Mouse (Mus musculus) NIH3T3 (cell line): ENCODE measurements around the gene Tmem87b.
A peak's percentile ranks its signal among the peaks of the same experiment; 100 is the strongest.

Source experiments
- DNase-seq: peaks from one replicate; pipeline ENCODE4 v3.0.0-alpha.2; 2012; ENCODE audit warnings: low read depth

Tmem87b gene

DNA sequence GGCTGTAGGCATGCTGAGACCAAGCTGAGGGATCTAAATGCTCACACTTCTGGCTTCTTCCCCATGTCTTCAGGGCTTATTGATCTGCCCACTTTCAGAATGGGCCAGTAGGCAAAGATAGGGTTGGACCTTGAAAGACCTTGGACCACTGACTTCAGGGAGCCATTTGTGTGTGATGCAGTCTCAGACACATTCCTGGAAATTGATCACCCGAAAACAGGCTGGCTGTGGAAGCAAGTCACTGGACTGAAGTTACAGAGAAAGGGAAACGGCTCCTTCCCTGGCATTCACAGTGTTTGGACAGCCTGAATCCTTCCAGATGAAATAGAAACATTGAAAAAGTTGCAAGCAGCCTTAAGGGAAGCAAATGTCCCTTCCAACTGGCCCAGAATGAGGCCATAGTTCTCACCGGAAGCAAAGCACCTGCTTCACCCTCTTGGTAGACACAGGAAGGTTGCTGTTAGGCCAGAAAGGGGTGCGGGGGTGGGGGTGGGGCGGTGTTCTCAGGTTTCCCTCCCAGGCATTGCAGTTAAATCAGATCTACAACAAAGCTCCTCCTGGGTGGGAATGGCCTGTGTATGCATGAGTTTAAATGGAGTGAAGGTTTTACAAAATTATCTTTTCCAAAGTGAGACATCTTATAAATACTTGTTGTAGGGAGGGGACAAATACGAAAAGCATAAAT, 70.1 kb downstream of the Tmem87b start:
- DNase-seq: no peak

DNA sequence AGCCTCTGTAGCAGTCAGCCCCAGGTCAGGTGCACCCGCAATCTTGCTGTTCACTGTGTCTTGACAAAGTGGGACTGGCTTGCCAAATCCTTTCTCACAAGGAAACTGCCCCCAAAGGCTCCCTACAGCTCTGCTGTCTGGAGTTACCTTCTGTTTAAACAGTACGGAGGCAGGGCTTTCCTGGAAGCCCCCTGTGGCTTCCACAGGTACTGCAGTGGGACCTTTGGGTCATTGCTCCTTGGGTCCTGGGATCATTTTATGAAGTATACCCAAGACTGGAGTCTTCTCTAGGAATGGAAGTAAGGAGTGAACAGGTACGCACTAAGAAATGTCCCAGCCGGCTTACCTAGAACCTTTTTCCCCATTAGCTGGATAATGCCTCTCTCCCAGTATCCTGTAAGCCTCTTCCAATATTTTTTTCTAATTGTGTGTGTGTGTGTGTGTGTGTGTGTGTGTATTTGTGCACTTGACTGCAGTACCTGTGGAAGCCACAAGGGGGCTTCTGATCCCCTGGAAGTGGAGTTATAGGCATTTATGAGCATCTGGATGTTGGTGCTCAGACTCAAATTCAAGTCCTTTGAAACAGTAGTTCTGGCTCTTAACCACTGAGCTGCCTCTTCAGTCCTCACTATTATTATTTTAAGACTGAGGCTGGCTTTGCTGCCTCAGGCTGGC, 72.9 kb downstream of the Tmem87b start:
- peak; percentile 15 for DNase-seq

DNA sequence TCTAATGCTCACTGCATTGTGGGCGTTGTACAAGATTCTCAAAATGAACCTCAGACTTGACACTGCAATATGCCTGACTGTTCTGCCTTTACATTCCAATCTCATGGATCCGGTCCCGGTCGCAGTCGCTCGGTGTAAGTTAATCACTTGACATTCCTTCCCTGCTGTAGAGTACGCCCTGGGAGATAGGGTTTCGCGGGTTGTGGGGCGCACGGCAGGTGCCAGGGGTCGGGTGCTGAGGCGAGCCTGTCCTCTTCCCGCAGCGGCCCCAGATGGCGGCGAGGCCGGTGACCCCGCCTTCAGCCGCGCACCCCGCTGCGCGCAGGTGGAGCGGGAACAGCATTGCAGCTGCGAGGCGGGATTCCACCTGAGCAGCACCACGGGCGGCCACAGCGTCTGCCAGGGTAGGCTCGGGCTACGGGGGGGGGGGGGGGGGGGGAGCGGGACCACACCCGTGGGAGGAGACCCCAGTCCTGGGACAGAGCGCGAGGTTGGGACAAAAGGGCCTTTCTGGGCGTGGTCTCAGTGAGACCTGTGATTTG, 74.3 kb downstream of the Tmem87b start:
- no peak for DNase-seq

DNA sequence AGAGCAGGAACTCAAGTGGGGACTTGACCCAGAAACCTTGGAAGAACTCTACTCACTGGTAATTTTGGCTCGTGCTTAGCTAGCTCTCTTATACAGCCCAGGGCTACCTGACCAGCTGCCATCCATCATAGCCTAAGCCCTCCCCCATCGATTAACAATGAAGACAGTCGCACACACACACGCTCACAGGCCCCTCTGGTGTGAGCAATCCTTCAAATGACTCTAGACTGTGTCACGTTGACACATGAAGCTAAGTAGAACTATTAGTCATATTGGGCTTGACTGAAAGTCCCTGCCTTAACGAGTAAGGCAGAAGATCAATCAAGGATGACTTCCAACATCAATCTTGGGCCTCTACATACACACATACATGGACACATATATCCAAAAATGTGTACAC, 84.9 kb downstream of the Tmem87b start:
- DNase-seq: no peak

DNA sequence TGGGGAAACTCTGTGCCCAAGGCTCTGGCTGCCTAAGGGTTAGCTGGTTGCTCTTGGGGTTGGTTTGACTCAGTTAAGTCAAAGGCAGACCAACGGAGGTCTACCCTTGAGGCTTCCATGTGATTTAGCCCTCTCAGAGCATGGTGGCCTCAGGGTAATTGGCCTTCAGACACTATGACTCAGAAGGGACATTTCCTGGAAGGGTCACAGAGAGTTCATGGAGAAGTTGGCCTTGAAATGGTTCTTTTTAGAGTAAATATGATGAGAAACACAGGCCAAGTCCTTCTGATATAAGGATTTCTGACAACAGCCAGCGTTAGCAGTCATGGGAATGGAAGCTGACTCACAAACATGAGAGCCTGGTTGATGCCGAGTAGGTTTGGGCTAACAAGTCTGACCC, 85.7 kb downstream of the Tmem87b start:
- peak; percentile 63 for DNase-seq
